Mouse (Mus musculus) kidney, postnatal 25 days (tissue): ENCODE results near the gene Fry.

Experiments used
- DNase-seq, 2 experiments: peaks; one replicate each; pipeline ENCODE4 v3.0.0; 2021; ENCODE audit warnings: mixed read lengths in 2 of 2

Fry gene

DNA sequence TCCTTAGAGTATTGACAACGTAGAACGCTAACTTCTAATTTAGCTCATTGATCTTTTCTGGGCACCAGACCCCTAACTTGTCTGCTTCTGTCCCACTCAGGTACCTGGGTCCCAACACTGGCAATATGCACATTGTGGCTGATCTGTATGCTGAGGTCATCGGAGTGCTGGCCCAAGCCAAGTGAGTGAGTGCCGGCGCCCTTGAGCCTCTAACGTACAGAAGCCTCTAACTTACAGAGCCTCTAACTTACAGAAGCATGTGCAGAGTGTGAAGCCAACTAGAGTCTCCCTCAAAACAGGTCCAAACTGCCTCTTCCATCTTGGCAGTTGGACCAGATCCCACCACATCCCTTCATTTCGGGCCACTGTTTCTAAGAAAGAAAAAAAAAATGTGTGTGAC is 227.5 kb downstream of the Fry start:
- no peak for DNase-seq

DNA sequence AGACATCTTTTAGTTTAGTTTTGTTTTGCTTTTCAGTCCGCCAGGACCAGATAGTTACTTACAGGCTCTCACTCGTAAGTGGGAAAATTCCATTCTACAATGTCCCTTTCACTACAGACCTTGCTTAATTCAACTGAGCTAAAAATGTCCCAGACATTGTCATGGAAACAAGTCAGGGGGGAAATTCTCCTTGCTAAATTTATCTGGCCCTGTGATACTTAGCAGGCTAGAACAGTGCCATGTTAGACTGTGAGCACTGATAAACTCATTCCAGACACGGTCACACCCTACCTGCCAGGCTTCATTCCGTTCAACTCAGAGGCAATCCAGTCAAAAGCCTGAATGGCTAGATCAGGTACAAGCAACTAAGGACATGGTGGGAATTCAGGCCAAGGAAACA is 227.9 kb downstream of the Fry start:
- no peak for DNase-seq

DNA sequence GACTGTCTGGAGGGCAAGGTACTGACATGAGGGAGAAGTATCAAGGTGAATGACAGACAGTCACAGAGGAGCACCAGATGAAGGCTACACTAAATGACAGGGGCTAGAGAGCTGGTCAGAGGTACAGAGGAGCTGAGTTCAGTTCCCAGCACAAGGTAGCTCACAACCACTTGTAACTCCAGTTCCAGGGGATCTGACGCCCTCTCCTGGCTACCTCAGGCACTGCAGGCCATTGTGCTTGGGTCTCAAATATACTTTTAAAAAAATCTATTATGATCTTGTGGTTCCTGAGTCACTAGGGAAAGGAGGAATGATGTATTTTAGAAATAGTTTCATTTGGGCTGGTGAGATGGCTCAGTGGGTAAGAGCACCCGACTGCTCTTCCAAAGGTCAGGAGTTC is 229.4 kb downstream of the Fry start:
- no peak for DNase-seq

- no peak for DNase-seq
Observed at GRCm38 (mm10) chr5:150348302-150348701, 229.9 kb downstream of the Fry start.

DNA sequence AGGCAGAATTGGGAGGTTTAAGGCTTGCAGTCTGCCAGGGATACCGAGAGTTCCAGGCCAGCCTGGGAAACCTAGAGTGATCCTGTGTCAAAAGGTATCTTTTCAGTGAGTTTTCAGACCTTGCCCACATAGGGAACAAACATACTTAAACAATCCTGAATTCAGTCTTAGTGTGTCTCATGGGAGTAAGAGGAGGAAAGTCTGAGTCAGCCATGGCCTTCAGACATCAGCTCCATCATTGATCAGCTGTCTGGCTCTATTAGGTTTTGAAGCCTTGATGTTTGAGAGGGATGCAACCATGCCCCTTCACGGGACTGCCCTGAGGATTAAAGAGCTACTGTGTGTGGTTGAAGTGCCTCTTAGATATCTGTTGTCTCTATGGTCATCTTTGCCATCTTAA is 232.7 kb downstream of the Fry start:
- no peak for DNase-seq

DNA sequence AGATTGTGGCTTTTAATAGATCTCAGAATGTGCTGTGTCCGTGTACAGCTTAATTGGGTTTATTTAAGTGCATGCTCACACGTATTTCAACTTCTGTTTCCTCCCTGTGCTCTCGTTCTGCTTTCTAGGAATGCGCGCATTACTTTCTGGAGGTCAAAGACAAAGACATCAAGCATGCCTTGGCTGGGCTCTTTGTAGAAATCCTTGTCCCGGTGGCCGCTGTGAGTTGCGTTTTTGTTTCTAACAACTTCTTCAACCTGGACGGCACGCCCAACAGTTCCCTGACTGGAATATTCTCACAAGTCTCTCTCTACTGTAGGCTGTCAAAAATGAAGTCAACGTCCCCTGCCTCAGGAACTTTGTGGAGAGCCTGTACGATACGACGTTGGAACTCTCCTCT is 240.2 kb downstream of the Fry start:
- no peak for DNase-seq

DNA sequence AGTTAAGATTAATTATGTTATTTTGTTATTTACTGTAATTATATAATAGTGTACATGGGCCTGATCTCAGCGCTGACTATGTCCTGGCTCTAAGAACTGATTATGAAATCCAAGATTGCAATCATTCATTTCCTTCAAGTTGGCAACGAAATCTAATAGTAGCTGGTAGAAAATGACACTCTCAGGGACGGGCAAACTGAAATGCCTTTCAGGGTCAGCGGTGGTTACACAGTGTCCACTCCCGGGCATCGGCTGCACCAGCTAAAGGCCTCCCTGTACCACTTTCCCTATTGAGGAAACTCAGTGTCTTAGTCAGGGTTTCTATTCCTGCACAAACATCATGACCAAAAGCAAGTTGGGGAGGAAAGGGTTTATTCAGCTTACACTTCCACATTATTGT is 243.8 kb downstream of the Fry start:
- no peak for DNase-seq

- no peak for DNase-seq
Observed at GRCm38 (mm10) chr5:150364621-150365020, 246.2 kb downstream of the Fry start.

- no peak for DNase-seq
Observed at GRCm38 (mm10) chr5:150367027-150367426, 248.6 kb downstream of the Fry start.

DNA sequence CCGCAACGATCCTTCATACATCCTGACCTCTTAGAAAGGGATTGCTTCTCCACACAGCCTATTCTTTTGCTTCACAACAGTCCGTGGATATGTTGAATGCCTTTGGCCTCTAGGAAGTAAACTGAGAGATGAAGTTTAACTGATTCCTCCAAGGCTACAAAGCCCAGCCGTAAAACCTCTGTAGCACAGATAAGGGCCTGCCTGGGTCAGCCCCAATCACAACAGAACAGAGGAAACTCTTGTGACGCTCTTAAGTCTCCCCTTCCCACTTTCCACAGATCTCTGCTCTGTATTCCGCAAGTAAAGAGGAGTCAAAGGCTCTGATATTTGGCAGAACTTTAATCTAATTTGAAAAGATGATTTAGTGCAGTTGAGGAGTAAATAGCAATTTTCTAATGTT is 251.8 kb downstream of the Fry start:
- DNase-seq: no peak

GRCm38 (mm10) chr5:150370895-150371294 is 252.4 kb downstream of the Fry start:
- DNase-seq: no peak

DNA sequence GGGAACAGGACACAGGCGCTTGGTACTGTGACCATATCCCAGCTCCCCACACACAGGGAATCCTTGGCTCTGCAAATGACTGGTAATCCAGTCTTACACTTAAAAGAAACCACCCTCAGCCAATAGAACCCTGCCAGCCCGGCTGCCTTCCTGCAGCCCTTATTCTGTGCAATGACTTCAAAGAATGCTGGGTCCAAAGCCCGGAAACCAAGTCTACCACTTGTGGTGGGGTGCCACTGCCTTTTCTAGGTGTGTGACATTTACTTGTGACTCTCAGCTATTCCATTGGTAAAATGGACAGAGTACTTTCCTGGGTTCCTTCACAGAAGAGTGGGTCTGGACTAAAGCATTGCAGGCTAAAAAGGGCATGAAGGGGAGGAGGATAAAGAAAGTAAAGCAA is 254.5 kb downstream of the Fry start:
- DNase-seq: no peak

DNA sequence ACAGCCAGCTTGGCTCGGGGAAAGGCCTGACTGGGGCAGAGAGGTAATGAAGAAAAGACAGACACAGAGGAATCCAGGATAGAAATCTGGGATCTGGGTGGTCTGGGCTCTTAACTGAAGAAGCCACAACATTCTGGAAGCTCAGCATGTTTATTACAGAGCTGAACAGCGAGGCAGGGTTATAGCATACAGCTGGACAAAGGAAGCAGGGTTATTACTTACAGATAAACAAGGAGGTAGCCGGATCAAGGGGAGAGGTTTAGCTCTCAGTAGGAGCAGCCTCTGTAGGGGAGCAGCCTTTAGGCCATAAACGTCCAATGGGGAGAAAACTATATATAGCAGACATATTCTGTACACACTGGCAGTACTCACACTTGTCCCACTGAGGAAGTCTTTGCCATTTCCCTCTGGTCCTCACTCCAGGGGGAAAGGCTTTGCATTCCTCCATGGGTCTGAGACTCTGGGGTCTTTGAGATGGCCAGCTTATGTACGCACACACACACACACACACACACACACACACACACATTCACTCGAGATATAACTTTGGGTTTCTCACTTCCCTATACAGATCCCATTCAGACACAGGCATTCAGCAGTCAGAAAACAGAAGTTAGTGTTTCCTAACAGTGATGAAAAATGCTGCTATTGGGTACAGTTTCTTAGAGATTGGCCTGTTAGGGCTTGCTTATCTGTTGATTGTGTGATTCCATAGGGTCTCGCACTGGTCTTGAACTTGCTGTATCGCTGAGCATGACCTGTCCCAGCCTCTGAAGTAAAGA is 256.5 kb downstream of the Fry start:
- DNase-seq: no peak

DNA sequence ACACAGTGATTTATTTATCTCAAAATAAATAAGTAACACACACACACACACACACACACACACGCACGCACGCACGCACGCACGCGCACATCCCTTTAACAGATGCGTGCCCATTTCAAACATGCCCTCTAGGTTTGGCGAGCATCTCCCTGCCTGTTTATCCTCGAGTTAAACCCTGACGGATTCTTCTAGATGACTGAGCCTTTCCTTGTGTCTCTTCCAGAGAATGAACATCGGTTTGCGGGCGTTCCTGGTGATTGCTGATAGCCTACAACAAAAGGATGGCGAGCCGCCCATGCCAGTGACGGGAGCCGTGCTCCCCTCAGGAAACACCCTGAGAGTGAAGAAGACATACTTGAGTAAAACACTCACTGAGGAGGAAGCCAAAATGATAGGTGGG is 260.1 kb downstream of the Fry start:
- no peak for DNase-seq

GRCm38 (mm10) chr5:150380767-150381166 is 262.3 kb downstream of the Fry start:
- no peak for DNase-seq

DNA sequence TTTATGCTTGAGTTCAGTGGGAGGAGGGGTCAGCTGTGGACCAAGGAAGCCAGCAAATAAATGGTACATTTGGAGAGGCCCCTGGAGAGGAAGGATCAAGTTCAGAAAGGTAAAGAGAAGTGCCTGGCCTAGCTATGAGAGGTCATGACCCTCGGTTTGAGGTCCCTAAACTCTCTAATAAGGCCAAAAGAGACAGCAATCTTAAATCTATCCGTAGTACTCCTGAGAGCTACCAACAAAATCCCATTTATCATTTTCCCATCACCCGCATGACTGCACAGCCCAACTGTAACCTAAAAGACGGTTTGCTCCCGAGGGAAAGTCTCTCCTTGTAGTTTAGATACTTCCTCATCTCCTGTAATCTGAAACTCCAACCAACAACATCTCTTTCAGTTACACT is 264.0 kb downstream of the Fry start:
- no peak for DNase-seq

GRCm38 (mm10) chr5:150384272-150385215 is 266.1 kb downstream of the Fry start:
- no peak for DNase-seq

DNA sequence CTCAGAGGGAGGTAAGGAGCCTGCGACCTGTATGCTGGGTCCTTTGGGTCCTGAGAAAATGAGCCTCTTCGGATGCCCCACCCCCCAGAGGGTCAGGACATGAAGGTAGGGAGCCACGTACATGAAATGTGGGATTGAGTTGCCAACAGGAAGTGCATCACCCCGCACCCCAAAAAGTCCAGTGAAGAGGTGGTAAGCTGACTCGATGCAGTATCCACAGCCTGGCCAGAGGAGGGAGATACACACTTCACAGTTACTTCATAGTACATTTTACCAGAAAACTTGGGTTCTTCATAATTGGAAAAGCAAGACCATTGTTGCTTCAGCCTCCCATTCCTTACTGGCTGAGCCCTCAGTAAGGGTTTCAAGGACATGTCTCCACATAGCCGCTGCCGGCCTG is 266.8 kb downstream of the Fry start:
- DNase-seq: no peak

- DNase-seq: no peak
Observed at GRCm38 (mm10) chr5:150388623-150389022, 270.2 kb downstream of the Fry start.

GRCm38 (mm10) chr5:150389589-150390377 is 271.3 kb downstream of the Fry start:
- no peak for DNase-seq

GRCm38 (mm10) chr5:150390422-150390821 is 272.0 kb downstream of the Fry start:
- no peak for DNase-seq

DNA sequence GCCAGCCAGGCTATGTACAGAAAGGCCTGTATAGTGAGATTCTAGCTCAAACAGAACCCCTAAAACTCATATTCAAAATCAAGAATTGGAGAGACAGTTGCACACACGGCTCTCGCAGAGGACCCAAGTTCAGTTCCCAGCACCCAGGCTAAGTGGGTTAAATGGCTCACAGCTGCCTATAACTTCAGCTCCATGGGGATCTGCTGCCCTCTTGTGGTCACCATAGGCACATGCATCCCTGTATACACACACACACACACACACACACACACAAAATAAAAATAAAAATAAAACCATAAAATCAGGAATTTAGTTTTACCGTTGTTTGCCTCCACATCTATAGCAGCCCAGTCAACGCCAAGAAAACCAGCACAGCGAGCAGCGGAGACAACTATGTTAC is 276.2 kb downstream of the Fry start:
- DNase-seq: no peak

DNA sequence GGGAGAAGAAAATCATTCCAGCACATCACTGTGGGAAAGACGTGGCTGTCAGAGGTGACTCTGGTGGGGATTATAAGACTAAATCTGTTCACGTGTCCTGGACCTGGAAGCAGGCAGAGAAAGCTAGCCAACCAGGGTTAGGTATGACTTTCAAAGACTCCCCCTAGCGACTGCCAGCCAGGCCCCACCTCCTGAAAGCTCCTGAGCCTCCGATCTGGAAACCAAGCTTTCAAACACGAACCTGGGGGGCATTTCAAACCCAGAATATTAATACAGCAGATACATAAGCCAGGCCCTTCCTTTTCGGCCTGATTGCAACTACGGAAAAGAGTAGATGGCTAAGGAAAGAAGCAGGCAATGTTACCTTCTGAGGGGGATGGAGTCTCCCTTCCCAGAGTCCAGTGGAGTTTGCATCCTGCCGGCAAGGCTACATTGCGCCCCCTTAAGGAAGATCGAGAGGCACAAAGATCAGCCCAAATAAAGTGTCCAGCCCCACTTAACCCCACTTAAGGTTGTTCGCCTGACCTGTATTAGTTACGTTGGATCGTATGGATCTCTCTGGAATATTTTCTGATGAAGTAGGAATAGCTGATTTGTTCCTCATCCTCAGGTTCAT is 284.5 kb downstream of the Fry start:
- DNase-seq: no peak
